Mouse (Mus musculus) lung, adult 2 months (tissue): ENCODE data around the gene 1110008P14Rik. TPM values are rescaled to one million over a fixed set of nuclear protein-coding genes. Genes with fewer than 3 reads are reported as not detected.

Source experiments
- DNase-seq: peaks from one replicate; pipeline ENCODE4 v3.0.0; 2022
- H3K4me1 ChIP-seq: fragments of 200-500 bp; 2 replicates; pipeline ENCODE4 v1.6.1; 2011; ENCODE audit warnings: low read length; ENCODE audit not compliant: control insufficient read depth, insufficient read depth
- H3K4me3 ChIP-seq: fragments of 200-500 bp; replicated peaks from 2 replicates; pipeline ENCODE3; 2011; ENCODE audit warnings: low read depth, mild to moderate bottlenecking, control low read depth, low read length; ENCODE audit errors: extremely low read depth
- CTCF ChIP-seq: fragments of 200-500 bp; IDR thresholded peaks from 2 replicates; pipeline ENCODE4 v1.5.1; 2011; ENCODE audit warnings: mild to moderate bottlenecking, low read length, control low read depth; ENCODE audit not compliant: insufficient read depth
- POLR2A ChIP-seq: fragments of 200-500 bp; IDR thresholded peaks from 2 replicates; pipeline ENCODE4 v1.6.1; 2011; ENCODE audit warnings: low read depth, mild to moderate bottlenecking, control low read depth, low read length, borderline replicate concordance; ENCODE audit errors: extremely low read depth
- WGBS: fragments of 180-500 bp; shearing (Covaris S2); methylation state at CpG from one replicate; pipeline ENCODE4 v1.1.7; 2018; 5-methylcytosine and 5-hydroxymethylcytosine counted together
- polyA plus RNA-seq: library from polyadenylated mRNA; depleted of rRNA; stranded (reverse); fragments of >200 nt; gene quantifications from 2 replicates; pipeline ENCODE4 v1.2.3, GENCODE M21; 2012

Gene 1110008P14Rik
- polyA plus RNA-seq, 1 experiment, result 170 TPM

DNA sequence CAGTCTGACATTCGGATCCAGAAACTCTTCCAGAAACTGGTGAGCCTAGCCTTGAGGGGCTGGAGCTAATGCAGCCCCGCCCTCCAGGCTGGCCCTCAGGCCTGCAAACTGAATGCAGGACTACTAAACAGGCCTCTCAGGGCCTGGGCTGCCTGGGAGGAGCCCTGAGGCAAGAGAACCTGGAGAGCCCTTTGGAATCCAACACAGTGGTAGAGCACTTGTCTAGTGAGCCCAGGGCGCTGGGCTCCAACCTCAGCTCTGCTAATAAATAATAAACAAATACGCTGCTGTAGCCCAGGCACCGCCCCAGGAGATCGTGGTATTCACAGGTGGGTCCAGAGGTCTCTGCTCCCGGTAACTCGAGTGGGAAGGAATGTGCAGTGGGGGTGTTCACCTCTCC is 9.1 kb upstream of the 1110008P14Rik start:
- Histone ChIP-seq H3K4me3 (no peak overlapping the region), H3K4me1 (peaks cover 3% of the 10 kb centered on the region; the same call in 1 of the 2 replicates)
- 65% methylated on average over 8 of the region's 8 CpGs for WGBS
- peak; percentile 56 for DNase-seq
- TF ChIP-seq CTCF (no peak), POLR2A (no peak)

- peaks cover 3% of the 10 kb centered on the region; the same call in 1 of the 2 replicates for H3K4me1 ChIP-seq
- 64% methylated on average over 2 of the region's 2 CpGs for WGBS
- TF ChIP-seq POLR2A, result no peak
- TF ChIP-seq CTCF, result no peak
- H3K4me3 ChIP-seq, result no peak overlapping the region
- DNase-seq, result no peak
Measured at GRCm38 (mm10) chr2:32389157-32389556, 7.4 kb upstream of the 1110008P14Rik start.

DNA sequence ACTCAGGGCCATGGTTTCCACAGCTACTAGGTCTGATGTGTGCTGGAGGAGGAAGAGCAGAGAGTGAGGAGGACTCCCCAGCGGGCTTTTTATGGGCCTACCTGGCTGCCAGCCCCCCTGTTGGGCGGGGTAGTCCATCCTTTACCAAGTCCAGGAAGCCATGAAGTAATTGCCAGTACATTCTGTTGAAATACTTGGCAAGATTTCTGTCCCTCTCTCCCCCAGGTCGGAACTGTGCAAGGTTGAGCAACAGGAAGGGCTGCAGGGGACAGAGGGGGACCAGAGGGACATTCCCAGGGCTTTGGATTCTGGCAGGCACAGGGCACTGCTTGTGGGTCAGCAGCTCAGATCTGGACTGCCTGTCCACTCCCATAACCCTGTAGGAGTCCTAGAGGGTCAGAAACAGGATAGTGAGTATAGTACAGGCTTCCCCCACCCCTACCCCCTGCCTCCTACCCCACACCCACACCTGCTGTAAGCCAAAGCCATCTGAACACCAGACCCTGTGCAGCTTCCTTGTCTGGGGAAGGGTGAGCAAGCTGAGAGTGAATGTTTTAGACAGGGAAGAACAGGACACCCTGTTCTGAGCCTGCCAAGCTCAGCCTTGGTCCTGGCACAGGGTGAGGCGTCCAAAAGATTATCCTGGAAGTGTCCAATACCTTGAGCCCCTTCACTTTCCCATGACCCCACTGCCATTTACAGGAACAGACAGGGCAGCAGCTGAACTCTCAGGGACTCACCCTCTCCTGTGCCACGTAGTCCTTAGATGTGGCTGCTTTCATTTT is 6.2 kb upstream of the 1110008P14Rik start, which contains the start of gene Lcn2:
TSS of gene Lcn2 (minus strand) at position 547 of the 785 bp plus-strand sequence.
- DNase-seq, result peak; percentile 24
- Histone ChIP-seq H3K4me1 (peaks cover 3% of the 10 kb centered on the region; the same call in 1 of the 2 replicates), H3K4me3 (peak within 1 kb of the TSS; percentile 44)
- TF ChIP-seq CTCF, result no peak
- no peak for TF ChIP-seq POLR2A
- WGBS, result 41% methylated on average over 5 of the region's 5 CpGs

DNA sequence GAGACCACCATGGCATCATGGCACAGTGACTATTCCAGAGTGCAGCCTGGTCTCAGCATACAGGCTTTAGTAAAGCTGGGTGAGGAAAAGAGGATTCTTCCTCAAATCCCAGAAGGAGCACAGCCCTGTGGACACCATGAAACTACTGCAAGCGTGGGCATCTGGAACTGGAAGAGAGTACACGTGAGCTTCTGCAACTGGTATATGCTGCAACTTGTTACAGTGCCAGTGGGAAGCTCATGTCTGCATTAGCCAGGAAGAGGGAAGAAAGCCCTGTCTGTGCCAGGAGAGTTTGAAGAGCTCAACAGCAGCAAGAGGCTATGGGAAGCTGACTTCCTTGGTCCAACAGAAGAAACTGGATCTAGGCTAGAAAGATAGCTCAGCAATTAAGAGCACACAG is 951 bp upstream of the 1110008P14Rik start:
- DNase-seq, result no peak
- TF ChIP-seq CTCF (no peak), POLR2A (no peak)
- Histone ChIP-seq H3K4me3 (no peak overlapping the region), H3K4me1 (peaks cover 4% of the 10 kb centered on the region; the same call in 1 of the 2 replicates)
- WGBS, result 69% methylated on average over 2 of the region's 2 CpGs

DNA sequence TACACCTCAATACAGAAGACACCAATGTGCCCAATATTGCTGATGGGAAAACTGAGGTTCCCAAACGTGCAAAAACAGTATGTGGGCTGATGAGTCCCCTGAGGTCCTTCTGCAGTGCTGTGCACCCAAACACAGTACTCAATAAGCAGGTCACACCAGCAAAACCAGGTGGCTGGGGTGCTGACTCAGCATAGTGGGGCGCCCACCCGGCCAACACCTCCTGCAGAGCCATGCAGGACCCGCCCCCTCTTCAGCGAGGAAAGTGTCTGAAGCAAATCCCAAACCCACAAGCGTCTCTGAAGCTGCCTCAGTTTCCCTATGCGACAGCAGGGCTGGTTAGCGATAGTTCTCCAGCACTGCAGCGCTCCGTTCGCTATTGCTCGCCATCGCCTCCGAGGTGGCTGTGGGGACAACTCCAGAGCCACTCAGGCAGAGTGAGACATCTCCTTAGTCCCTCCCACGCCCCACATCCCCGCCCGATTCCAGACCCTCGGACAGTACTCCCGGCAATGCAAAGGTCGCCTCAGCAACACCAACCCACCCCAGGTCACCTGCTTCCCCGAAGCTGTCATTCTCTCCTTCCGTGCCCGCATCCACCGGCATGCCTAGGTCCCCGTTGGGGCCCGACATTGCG is 480 bp downstream of the 1110008P14Rik start:
- peak overlapping the region; percentile 71 for H3K4me3 ChIP-seq
- H3K4me1 ChIP-seq, result peaks cover 4% of the 10 kb centered on the region; the same call in 1 of the 2 replicates
- TF ChIP-seq CTCF, result no peak
- no peak for TF ChIP-seq POLR2A
- no peak for DNase-seq
- WGBS, result 2% methylated on average over 27 of the region's 27 CpGs

DNA sequence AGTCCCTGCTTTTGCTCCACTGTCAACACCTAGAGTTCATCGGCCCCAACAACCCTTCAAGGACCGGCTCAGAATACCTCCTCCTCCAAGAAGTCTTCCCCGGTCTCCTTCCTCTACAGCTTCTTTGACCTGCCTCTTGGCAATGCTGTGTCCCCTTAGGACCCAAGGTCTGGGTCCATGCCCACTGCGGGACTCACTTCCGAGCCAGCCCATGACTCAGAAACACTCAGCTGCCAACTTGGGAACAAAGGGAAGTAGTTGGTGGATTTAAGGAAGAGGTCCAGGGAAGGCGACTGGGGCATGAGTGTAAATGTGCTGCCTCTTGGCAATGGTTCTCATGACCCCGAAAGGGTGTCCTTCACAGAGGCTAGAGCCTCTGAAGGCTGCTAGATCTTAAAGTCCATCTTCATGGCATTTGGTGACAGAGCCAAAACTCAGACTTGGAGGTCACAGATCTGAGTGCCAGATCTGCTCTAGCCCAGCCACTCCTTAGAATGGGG is 1.7 kb downstream of the 1110008P14Rik start:
- Histone ChIP-seq H3K4me1 (peaks cover 4% of the 10 kb centered on the region; the same call in 1 of the 2 replicates), H3K4me3 (no peak overlapping the region)
- WGBS, result 61% methylated on average over 7 of the region's 7 CpGs
- no peak for TF ChIP-seq CTCF
- no peak for TF ChIP-seq POLR2A
- no peak for DNase-seq

- Histone ChIP-seq H3K4me1 (0 out of 2 replicates have a peak, but pooled peaks cover under 1% of the 10 kb centered on the region), H3K4me3 (no peak overlapping the region)
- no peak for TF ChIP-seq CTCF
- TF ChIP-seq POLR2A, result no peak
- 92% methylated on average over 10 of the region's 10 CpGs for WGBS
- no peak for DNase-seq
Measured at GRCm38 (mm10) chr2:32376963-32377362, 4.8 kb downstream of the 1110008P14Rik start.

DNA sequence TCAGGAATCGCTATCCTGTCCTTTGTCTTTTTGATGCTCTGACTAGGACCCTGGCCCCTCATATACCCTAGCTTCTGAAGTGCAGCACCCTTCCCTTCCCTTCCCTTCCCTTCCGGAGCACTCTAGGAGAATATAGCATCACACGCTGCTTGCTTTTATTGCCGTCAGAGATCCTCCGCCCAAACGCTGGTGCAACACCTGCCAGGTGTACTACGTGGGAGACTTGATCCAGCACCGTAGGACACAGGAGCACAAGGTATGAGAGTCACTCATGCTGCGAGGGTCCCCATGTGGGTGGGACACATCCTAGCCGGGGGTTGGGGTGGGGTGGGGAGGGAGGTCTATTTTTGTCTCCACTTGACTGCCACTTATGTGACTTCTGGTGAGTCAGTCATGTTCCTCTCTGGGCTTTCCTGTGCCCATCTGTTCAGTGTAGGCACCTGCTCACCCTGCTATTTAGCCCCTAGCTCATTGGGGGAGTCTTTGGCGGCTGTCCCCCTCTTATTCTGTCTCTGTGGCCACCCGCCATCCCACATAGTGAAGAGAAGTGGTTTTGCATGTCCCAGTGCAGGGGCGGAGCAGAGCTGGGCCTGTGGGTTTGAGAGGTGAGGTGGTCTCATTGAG is 6.3 kb downstream of the 1110008P14Rik start:
- H3K4me1 ChIP-seq, result no peaks in the 10 kb centered on the region
- TF ChIP-seq CTCF (no peak), POLR2A (no peak)
- no peak overlapping the region for H3K4me3 ChIP-seq
- 83% methylated on average over 13 of the region's 13 CpGs for WGBS
- DNase-seq, result no peak

GRCm38 (mm10) chr2:32374191-32374590 is 7.5 kb downstream of the 1110008P14Rik start:
- no peak for DNase-seq
- Histone ChIP-seq H3K4me3 (no peak overlapping the region), H3K4me1 (no peaks in the 10 kb centered on the region)
- WGBS, result 91% methylated on average over 10 of the region's 10 CpGs
- TF ChIP-seq CTCF (no peak), POLR2A (no peak)
